Mouse (Mus musculus) midbrain, embryonic 11.5 days (tissue): ENCODE results near the gene Mex3a. TPM values are rescaled to one million over a fixed set of nuclear protein-coding genes. Genes with fewer than 3 reads are reported as not detected.

ENCODE experiments used
- ATAC-seq: fragments of 200-750 bp; cut with Nextera tagmentation; 2 replicates; pipeline ENCODE4 v1.8.0; 2017; ENCODE audit warnings: moderate TSS enrichment, moderate library complexity; ENCODE audit not compliant: low FRiP score
- DNase-seq: peaks from one replicate; pipeline ENCODE4 v3.0.0; 2015; ENCODE audit warnings: low spot score; ENCODE audit errors: missing footprints
- H3K27ac ChIP-seq: fragments of 300-500 bp; sonication (generic); 2 replicates; pipeline ENCODE4 v1.5.1; 2014; ENCODE audit warnings: low read depth, low read length
- H3K27me3 ChIP-seq: fragments of 300-500 bp; sonication (generic); 2 replicates; pipeline ENCODE4 v1.6.1; 2014; ENCODE audit warnings: mild to moderate bottlenecking, low read length, moderate library complexity, mixed read lengths; ENCODE audit not compliant: control insufficient read depth, insufficient read depth
- H3K36me3 ChIP-seq: fragments of 300-500 bp; sonication (generic); 2 replicates; pipeline ENCODE4 v1.6.1; 2014; ENCODE audit warnings: mild to moderate bottlenecking, low read length, moderate library complexity, mixed read lengths; ENCODE audit not compliant: control insufficient read depth, insufficient read depth
- H3K4me1 ChIP-seq: fragments of 300-500 bp; sonication (generic); 2 replicates; pipeline ENCODE4 v1.6.1; 2014; ENCODE audit warnings: low read length; ENCODE audit not compliant: control insufficient read depth, insufficient read depth
- H3K4me2 ChIP-seq: fragments of 300-500 bp; sonication (generic); 2 replicates; pipeline ENCODE4 v1.6.1; 2014; ENCODE audit warnings: mild to moderate bottlenecking, moderate library complexity
- H3K4me3 ChIP-seq: fragments of 300-500 bp; sonication (generic); 2 replicates; pipeline ENCODE4 v1.5.1; 2014; ENCODE audit warnings: low read depth, low read length
- H3K9ac ChIP-seq: fragments of 300-500 bp; sonication (generic); 2 replicates; pipeline ENCODE4 v1.6.1; 2014; ENCODE audit warnings: low read length
- H3K9me3 ChIP-seq: fragments of 300-500 bp; sonication (generic); 2 replicates; pipeline ENCODE4 v1.6.1; 2016; ENCODE audit warnings: low read length; ENCODE audit not compliant: control insufficient read depth
- WGBS: fragments of 180-500 bp; shearing (Covaris S2); extraction: QIAGEN DNeasy Blood & Tissue Kit; methylation state at CpG from one replicate; pipeline ENCODE4 v1.1.7; 2014; 5-methylcytosine and 5-hydroxymethylcytosine counted together
- polyA plus RNA-seq: library from polyadenylated mRNA; unstranded; fragments of >200 nt; fragmentation: Nextera tagmentation; extraction: Ambion mirVana; gene quantifications from 2 replicates; pipeline ENCODE4 v1.2.1, GENCODE M21; 2014

The Mex3a gene
- polyA plus RNA-seq, 1 experiment from 2014 or later: 44.5 TPM

DNA sequence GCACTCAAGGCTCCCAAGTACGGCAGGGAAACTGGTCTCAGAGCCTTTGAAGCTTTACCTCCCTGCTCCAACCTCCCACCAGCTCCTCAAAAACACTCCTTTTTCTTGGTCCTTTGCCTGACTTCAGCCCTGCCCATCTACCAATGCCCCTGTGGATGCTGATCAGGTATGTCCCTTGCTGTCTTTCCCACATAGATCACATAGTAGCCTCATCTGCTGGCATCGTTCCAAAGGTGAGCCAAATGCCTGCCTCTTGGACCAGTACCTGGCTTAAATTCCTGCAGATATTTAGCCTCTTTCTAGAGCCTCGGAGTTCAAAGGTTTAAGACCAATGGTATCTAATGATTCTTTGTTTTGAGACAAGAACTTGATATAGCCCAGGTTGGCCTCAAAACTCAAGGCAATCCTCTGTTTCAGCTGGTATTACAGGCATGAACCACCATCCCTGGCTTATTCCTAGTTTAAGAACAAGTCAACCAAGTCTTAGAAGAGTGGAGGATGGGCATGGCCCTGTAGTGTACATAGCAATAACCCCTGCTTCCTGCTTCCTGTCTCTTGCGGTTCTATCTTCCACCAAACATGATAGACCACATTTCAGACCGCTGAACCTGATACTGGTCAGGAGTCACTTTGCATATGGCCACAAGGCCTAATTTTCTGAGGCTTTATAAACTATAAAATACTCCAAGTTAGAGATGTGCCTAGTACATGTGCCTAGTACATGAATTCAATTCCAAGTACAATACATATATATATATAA lies 11.6 kb downstream of the Mex3a start:
- no peak overlapping the region for H3K4me3 ChIP-seq
- H3K36me3 ChIP-seq: peaks cover 3% of the 10 kb centered on the region; the same call in 1 of the 2 replicates
- no peaks in the 10 kb centered on the region for H3K9me3 ChIP-seq
- H3K4me2 ChIP-seq: no peak overlapping the region
- peaks cover 18% of the 10 kb centered on the region for H3K4me1 ChIP-seq
- peak; percentile 47 for DNase-seq
- 81% methylated on average over 5 of the region's 5 CpGs for WGBS
- no peak overlapping the region for H3K9ac ChIP-seq
- H3K27me3 ChIP-seq: no peaks in the 10 kb centered on the region
- no peak overlapping the region for H3K27ac ChIP-seq
- ATAC-seq: no peak

DNA sequence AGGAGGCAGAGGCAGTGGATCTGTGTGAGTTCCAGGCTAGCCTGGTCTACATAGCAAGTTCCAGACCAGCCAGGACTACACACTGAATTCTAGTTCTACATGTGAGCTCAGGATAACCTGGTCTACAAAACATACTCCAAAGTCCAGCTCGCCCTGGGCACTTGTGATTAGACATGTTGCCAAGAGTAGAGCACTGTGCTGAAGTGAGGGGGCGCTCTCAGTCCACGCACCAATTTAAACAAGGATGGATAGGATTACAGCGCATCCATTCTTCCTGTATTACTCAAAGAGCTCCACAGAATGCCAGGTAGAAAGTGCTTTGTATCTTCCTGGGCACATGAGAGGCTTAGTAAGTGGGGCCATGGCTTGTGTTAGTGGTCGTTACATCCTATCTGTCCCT lies 12.3 kb downstream of the Mex3a start:
- DNase-seq: peak; percentile 84
- Histone ChIP-seq H3K4me3 (no peak overlapping the region), H3K9ac (no peak overlapping the region)

DNA sequence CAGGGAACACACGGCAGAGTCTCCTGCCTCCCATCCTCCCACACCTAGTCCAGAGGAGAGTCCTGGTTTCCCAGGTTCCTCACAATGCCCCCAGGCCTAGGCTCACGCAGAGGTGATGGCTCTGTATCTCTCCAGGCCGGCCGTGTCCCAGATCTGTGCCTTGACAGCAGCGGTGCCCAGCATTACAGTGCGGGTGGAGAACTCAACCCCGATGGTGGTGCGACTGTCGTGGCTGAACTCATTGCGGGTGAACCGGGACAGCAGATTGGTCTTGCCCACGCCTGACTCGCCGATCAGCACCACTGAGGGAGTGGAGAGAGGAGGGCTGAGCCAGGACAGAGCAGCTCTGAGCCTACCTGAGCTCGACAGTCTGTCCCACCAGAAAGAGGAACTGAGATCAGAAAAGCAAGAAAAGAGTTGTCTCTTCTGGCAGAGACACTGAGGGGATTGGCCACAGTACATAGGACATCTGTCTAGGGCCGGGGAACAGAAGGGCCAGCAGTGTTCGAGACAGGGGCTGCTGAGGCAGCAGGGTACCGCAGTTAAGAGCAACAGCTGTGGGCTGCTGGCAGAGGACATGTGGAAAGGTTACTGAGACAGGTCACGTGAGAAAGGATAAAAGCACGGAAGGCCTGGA lies 12.9 kb downstream of the Mex3a start:
- Histone ChIP-seq H3K4me1 (peaks cover 9% of the 10 kb centered on the region), H3K27ac (no peak overlapping the region), H3K9me3 (no peaks in the 10 kb centered on the region), H3K36me3 (peaks cover 2% of the 10 kb centered on the region; the same call in 1 of the 2 replicates), H3K4me3 (no peak overlapping the region), H3K4me2 (no peak overlapping the region), H3K9ac (no peak overlapping the region), H3K27me3 (no peaks in the 10 kb centered on the region)
- ATAC-seq (no peak), DNase-seq (peak; percentile 68)
- 72% methylated on average over 20 of the region's 20 CpGs for WGBS

More for the DNA sequence above, 12.3 kb downstream of the Mex3a start:
- Histone ChIP-seq H3K4me2 (no peak overlapping the region), H3K36me3 (peaks cover 3% of the 10 kb centered on the region; the same call in 1 of the 2 replicates), H3K9me3 (no peaks in the 10 kb centered on the region), H3K4me1 (peaks cover 14% of the 10 kb centered on the region), H3K27ac (no peak overlapping the region), H3K27me3 (no peaks in the 10 kb centered on the region)
- no peak for ATAC-seq
- WGBS: 37% methylated on average over 5 of the region's 5 CpGs

DNA sequence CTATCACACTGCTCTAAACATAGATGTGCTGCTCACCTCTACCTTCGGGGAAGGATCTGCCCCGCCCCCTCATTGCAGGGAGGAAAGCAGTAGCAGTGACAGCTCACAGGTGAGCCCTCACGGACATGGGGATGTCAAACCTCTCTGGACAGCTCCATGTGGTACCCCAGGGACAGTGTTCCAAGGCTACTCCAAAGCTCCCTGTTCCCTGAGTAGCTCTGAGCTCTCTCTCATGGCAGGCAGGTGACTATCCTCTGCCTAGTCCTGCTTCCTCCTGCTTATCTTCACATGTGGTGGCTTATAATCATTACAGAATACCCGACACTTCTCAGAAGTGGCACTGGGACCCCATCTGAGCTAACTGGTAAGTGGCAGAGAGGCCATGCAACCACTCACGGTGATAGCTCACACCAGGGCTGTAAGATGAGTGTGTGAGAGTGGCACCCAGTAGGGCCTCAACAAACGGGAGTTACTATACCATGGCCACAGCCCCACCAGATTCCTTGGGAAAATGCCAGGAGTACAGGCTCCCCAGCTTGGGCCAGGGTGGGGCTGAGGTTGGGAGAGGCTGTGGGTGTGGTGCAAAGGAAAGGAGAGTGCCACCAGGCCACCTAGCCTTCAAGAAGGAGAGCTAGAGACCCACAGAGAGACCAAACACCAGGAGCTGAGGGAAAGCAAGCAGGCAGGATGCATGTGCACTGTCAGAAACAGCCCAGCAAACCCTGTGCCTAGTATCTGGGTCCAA lies 14.7 kb downstream of the Mex3a start:
- H3K36me3 ChIP-seq: no peaks in the 10 kb centered on the region
- no peak overlapping the region for H3K4me3 ChIP-seq
- no peak overlapping the region for H3K27ac ChIP-seq
- peaks cover 3% of the 10 kb centered on the region for H3K4me1 ChIP-seq
- WGBS: 81% methylated on average over 6 of the region's 6 CpGs
- ATAC-seq (no peak), DNase-seq (peak; percentile 51)
- no peaks in the 10 kb centered on the region for H3K27me3 ChIP-seq
- no peak overlapping the region for H3K4me2 ChIP-seq
- H3K9me3 ChIP-seq: no peaks in the 10 kb centered on the region
- H3K9ac ChIP-seq: no peak overlapping the region

DNA sequence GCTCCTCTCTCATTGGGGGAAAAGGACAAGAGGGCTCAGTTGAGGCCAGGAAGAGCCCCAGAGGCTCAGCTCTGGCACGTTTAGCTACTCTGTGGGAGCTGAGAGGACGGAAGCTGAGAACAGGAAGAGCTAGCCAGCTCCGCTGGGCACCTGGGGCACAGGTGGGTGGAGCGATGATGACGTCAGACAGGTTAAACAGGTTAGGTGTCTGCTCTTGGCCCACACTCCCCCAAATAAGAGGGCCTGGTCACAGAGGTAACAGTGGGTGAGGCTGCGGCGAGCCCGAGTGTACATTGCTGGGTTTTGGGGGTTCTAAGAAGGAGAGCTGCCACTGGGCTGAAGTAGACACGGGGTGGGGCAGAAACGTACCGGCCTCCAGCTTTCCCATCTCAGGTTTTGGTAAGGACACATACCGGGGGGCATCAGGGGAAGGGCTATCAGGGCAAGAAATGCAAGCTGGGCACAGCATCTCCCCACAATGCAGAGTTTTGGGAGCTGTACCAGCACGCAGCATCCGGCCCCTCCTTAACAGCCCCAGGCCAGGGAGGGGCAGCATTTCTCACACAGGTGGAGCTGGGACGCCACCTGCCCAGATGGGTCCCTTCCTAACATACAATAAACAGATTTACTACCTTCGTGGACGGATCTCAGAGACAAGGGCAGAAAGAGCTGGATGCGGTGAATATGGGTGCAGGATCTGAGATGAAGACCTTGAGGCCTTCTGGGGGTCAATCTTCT lies 16.2 kb downstream of the Mex3a start, which contains the start of gene Rab25:
Gene Rab25, minus strand, starts transcription at position 121 of the 738 bp plus-strand sequence.
- DNase-seq: peak; percentile 61
- no peak within 1 kb of the TSS for H3K4me3 ChIP-seq
- H3K36me3 ChIP-seq: no peaks in the 10 kb centered on the region
- no peak within 1 kb of the TSS for H3K27ac ChIP-seq
- 49% methylated on average over 18 of the region's 18 CpGs for WGBS
- H3K27me3 ChIP-seq: no peaks in the 10 kb centered on the region
- peaks cover 8% of the 10 kb centered on the region for H3K4me1 ChIP-seq
- no peak within 1 kb of the TSS for H3K4me2 ChIP-seq
- no peak within 1 kb of the TSS for H3K9ac ChIP-seq
- no peaks in the 10 kb centered on the region for H3K9me3 ChIP-seq
- no peak for ATAC-seq

DNA sequence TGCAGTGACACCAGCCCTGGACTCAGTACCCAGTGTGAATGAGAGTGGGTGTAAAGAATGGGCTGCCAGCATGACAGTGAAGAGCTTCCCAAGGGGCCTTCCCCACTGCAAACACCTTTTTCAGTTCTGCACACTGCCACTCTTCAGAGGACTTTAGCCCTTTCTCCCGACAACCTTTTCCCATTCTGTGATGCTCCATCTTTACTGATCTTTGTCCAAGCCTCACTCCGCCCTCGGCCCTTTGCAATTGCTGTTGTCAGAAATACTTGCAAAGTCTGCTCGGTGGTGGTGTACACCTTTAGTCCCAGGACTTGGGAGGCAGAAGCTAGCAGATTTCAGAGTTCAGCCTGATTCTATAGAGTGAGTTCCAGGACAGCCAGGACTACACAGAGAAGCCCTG lies 19.4 kb downstream of the Mex3a start:
- Histone ChIP-seq H3K9ac (no peak overlapping the region), H3K4me3 (no peak overlapping the region), H3K27ac (no peak overlapping the region), H3K36me3 (peaks cover 7% of the 10 kb centered on the region; the same call in 1 of the 2 replicates), H3K9me3 (no peaks in the 10 kb centered on the region), H3K4me2 (no peak overlapping the region), H3K27me3 (no peaks in the 10 kb centered on the region), H3K4me1 (peaks cover 13% of the 10 kb centered on the region)
- WGBS: 83% methylated on average over 4 of the region's 4 CpGs
- DNase-seq (peak; percentile 73), ATAC-seq (no peak)

DNA sequence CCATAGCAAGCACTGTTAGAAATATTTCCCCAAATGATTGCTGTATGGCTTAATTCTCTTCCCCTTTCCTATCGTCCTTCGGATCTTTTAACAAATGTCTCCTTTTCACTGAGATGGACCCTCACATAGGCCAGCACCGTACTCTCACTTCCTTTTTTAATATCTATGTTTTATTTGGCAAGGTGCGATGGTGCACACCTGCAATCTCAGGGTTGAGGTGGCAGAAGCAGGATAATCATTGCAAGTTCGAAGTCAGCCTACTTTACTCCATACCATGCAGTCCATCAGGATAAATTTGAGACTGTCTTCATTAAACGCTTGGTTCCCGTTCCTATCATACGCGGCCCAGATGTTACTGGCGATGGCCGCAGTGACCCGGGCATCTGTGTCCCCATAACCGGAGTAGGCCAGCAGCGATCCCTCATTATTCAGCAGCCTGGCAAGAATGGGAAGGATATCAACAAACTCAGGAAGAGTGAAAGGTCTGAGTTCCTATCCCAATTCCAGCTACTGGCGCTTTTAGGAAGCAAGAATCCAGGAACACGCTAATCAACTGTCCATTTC lies 20.0 kb downstream of the Mex3a start:
- WGBS: 25% methylated on average over 16 of the region's 16 CpGs

More for the DNA sequence above, 20.0 kb downstream of the Mex3a start:
- no peak overlapping the region for H3K27ac ChIP-seq
- DNase-seq (peak; percentile 81), ATAC-seq (no peak)
- no peaks in the 10 kb centered on the region for H3K9me3 ChIP-seq
- peak overlapping the region; percentile 63 for H3K9ac ChIP-seq
- H3K27me3 ChIP-seq: no peaks in the 10 kb centered on the region
- peak overlapping the region; percentile 79 for H3K4me3 ChIP-seq
- peaks cover 13% of the 10 kb centered on the region for H3K4me1 ChIP-seq
- H3K36me3 ChIP-seq: peaks cover 9% of the 10 kb centered on the region; the same call in 1 of the 2 replicates
- peak overlapping the region; percentile 66 for H3K4me2 ChIP-seq
